Mouse (Mus musculus): Measurements from ENCODE around the gene Gm7361.
"Not testable (repeated sequence)": the region's sequence is repeated elsewhere in the genome, so short reads cannot be mapped to it uniquely, and the experiment has no call there.

The Gm7361 gene

GRCm38 (mm10) chr5:26257391-26257790, at the start of gene Gm7361:
Gm7361 (plus strand) TSS chr5:26257691.
- not testable (repeated sequence) for DNase-seq (ENCODE audit: low spot score in 2 of 2)

- peak in 1 of 2 experiments; percentile 7 for DNase-seq (ENCODE audit: low spot score in 2 of 2)
Observed at GRCm38 (mm10) chr5:26211030-26211429, 46.5 kb upstream of the Gm7361 start.

- DNase-seq (ENCODE audit: low spot score in 2 of 2): no peak
Observed at GRCm38 (mm10) chr5:26222076-26222475, 35.4 kb upstream of the Gm7361 start.

GRCm38 (mm10) chr5:26266656-26267055, 9.2 kb downstream of the Gm7361 start:
- not testable (repeated sequence) for DNase-seq (ENCODE audit: low spot score in 2 of 2)

- DNase-seq (ENCODE audit: low spot score in 2 of 2): no peak
Observed at GRCm38 (mm10) chr5:26280361-26280760, 22.9 kb downstream of the Gm7361 start.

GRCm38 (mm10) chr5:26281717-26282116, 24.2 kb downstream of the Gm7361 start:
- no peak for DNase-seq (ENCODE audit: low spot score in 2 of 2)

- peak; percentile 18 to 75 for DNase-seq (ENCODE audit: low spot score in 2 of 2)
Observed at GRCm38 (mm10) chr5:26282282-26282681, 24.8 kb downstream of the Gm7361 start.

- DNase-seq (ENCODE audit: low spot score in 2 of 2): no peak
Observed at GRCm38 (mm10) chr5:26283399-26283798, 25.9 kb downstream of the Gm7361 start.

GRCm38 (mm10) chr5:26291621-26292020, 34.1 kb downstream of the Gm7361 start:
- DNase-seq (ENCODE audit: low spot score in 2 of 2): no peak

- DNase-seq (ENCODE audit: low spot score in 2 of 2): no peak
Observed at GRCm38 (mm10) chr5:26293258-26293657, 35.8 kb downstream of the Gm7361 start.
